Mouse (Mus musculus) thymus, adult 2 months (tissue): Measurements from ENCODE around the gene Ispd.

Experiments used
- CTCF ChIP-seq: fragments of 200-500 bp; IDR thresholded peaks from 2 replicates; pipeline ENCODE4 v1.5.1; 2012; ENCODE audit warnings: mild to moderate bottlenecking, control low read depth, low read length, moderate library complexity, borderline replicate concordance; ENCODE audit not compliant: control insufficient read depth, poor library complexity, insufficient read depth; ENCODE audit errors: extremely low read depth
- POLR2A ChIP-seq: fragments of 200-500 bp; IDR thresholded peaks from 2 replicates; pipeline ENCODE4 v1.6.1; 2012; ENCODE audit warnings: mild to moderate bottlenecking, low read length, control low read depth, moderate library complexity; ENCODE audit not compliant: control insufficient read depth, poor library complexity, insufficient read depth; ENCODE audit errors: extremely low read depth

- TF ChIP-seq CTCF = no peak
- no peak for TF ChIP-seq POLR2A
These were observed at the start of gene Ispd, which contains the start of gene D630036H23Rik for GRCm38 (mm10) chr12:36381441-36382340.
